Mouse (Mus musculus) liver, embryonic 14.5 days (tissue): ENCODE measurements around the gene Gstm3.

Experiments
- CTCF ChIP-seq: IDR thresholded peaks from 2 replicates; pipeline ENCODE4 v1.5.1; 2016; ENCODE audit warnings: antibody characterized with exemption, low read depth, control low read depth
- EP300 ChIP-seq: IDR thresholded peaks from 2 replicates; pipeline ENCODE4 v1.6.1; 2016; ENCODE audit warnings: antibody characterized with exemption, low read depth

DNA sequence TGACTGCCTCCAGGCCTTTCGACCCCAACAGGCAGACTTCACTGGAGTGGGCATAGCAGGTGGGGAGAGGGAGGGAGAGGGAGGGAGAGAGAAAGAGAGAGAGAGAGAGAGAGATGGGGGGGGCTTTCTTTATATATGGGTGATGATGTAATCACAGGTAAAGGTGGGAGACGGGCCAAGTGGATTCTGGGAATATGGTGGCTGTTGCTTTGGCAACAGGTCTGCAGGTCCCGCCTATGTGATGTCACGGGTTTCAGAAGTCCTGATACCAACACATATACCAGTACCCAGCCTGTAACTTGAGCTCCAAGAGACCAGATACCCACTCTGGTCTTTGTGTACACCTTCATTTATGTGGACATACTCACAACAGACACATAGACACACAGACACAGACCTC lies 27.5 kb upstream of the Gstm3 start:
- TF ChIP-seq CTCF (no peak), EP300 (no peak)
